Mouse (Mus musculus): ENCODE measurements around the gene Entpd6. TPM values are rescaled to one million over a fixed set of nuclear protein-coding genes. Genes with fewer than 3 reads are reported as not detected.

The Entpd6 gene
- total and polyA plus RNA-seq, 2 experiments from 2014 or later, result 85.0 to 103 TPM

DNA sequence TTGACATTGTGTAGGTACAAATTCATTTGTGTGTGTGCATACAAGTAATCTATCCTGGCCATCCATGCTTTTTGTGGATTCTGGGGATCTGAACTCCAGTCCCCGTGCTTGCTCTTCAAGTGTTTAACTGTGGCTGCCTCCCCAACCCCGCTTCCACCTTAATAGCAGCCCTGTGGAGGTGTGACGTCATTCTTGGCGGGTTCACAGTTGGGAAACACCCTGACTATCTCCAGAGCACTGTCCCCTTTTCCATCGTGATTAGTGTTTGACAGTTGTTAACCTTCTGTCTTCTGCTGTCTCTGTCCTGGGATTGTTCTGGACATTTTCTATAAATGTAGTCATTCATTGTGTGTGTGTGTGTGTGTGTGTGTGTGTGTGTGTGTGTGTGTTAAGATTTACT is 61.8 kb downstream of the Entpd6 start:
- 81% methylated on average over 5 of the region's 5 CpGs for WGBS
- Histone ChIP-seq H3K4me2 (ENCODE audit: low read depth, low read length, poor library complexity, severe bottlenecking) (no peak overlapping the region), H3K9ac (replicated peaks; ENCODE audit: low read length, poor library complexity, severe bottlenecking) (no peak overlapping the region), H3K27ac (ENCODE audit: low read depth, low read length) (no peak overlapping the region), H3K4me1 (ENCODE audit: insufficient read depth, low read length) (no peaks in the 10 kb centered on the region), H3K9me3 (ENCODE audit: low read length) (no peaks in the 10 kb centered on the region), H3K27me3 (ENCODE audit: insufficient read depth, low read length) (no peaks in the 10 kb centered on the region), H3K4me3 (ENCODE audit: low read depth, low read length) (no peak overlapping the region), H3K36me3 (ENCODE audit: insufficient read depth, low read length) (peaks cover 80% of the 10 kb centered on the region)
- no peak for ATAC-seq (ENCODE audit: low FRiP score)
- no peak for DNase-seq (ENCODE audit: low spot score)
- TF ChIP-seq CTCF (IDR thresholded peaks at IDR 0.05), result no peak

DNA sequence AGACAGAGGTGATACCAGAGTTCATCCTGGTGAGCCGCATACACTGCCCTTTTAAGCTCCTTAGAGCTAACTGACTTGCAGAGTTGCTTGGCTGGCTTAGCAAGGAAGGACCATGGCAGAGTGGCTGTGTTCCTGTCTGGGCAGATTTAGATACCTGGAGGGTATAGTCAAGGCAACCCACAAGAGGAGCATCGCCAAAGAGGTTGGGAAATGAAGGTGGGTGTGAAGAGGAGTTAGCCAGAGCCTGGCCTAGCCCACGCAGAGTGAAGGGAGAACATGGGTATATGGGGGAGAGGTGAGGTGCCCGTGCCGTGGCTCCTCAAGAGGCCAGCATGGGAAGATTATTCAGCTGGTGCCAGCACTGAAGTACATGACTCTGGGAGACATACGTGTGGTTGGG is 64.0 kb downstream of the Entpd6 start:
- ATAC-seq (ENCODE audit: low FRiP score), result no peak
- no peak overlapping the region for H3K4me3 ChIP-seq (ENCODE audit: low read depth, low read length)
- H3K27me3 ChIP-seq (ENCODE audit: insufficient read depth, low read length), result no peaks in the 10 kb centered on the region
- DNase-seq (ENCODE audit: low spot score), result no peak
- no peak overlapping the region for H3K4me2 ChIP-seq (ENCODE audit: low read depth, low read length, poor library complexity, severe bottlenecking)
- no peak overlapping the region for H3K27ac ChIP-seq (ENCODE audit: low read depth, low read length)
- TF ChIP-seq CTCF (IDR thresholded peaks at IDR 0.05), result no peak
- H3K4me1 ChIP-seq (ENCODE audit: insufficient read depth, low read length), result no peaks in the 10 kb centered on the region
- WGBS, result 97% methylated on average over 6 of the region's 6 CpGs
- no peak overlapping the region for H3K9ac ChIP-seq (replicated peaks; ENCODE audit: low read length, poor library complexity, severe bottlenecking)
- peaks cover 84% of the 10 kb centered on the region for H3K36me3 ChIP-seq (ENCODE audit: insufficient read depth, low read length)
- no peaks in the 10 kb centered on the region for H3K9me3 ChIP-seq (ENCODE audit: low read length)

DNA sequence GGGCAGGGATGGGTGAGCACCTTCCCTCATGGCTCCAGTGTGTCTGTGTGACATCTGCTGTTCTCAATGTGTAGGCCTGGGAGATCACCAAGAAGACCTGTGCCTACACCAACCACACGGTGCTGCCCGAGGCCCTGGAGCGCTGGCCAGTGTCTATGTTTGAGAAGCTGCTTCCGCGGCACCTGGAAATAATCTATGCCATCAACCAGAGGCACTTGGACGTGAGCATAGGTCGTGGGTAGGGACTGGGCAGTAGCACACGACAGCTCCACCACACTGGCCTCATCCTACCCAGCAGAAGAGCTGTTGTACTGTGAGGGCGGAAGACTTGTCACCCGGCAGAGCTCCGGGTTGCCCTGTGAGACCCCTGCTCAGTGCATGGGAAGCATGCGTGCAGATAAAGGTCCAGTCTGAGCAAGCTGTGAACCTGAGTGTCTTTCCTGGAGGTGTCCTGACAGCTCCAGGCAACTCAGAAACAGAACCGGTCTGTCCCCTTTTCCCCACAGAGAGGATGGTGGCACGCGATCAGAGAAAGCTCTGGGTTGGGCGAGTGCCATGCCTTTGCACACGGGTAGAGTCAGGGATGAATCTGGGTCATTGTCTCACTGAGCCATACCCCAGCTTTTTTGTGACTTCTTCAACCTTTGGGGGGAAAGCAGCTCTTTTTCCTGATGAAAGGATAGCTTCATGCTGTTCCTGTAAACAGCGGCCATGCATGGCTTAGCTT is 68.0 kb downstream of the Entpd6 start:
- ATAC-seq (ENCODE audit: low FRiP score), result no peak

GRCm38 (mm10) chr2:150818742-150819141 is 69.9 kb downstream of the Entpd6 start:
- Histone ChIP-seq H3K9ac (replicated peaks; ENCODE audit: low read length, poor library complexity, severe bottlenecking) (no peak overlapping the region), H3K36me3 (ENCODE audit: insufficient read depth, low read length) (peaks cover 76% of the 10 kb centered on the region), H3K27me3 (ENCODE audit: insufficient read depth, low read length) (no peaks in the 10 kb centered on the region), H3K27ac (ENCODE audit: low read depth, low read length) (no peak overlapping the region), H3K4me3 (ENCODE audit: low read depth, low read length) (no peak overlapping the region), H3K4me1 (ENCODE audit: insufficient read depth, low read length) (no peaks in the 10 kb centered on the region), H3K9me3 (ENCODE audit: low read length) (no peaks in the 10 kb centered on the region), H3K4me2 (ENCODE audit: low read depth, low read length, poor library complexity, severe bottlenecking) (no peak overlapping the region)
- WGBS, result 94% methylated on average over 8 of the region's 8 CpGs
- no peak for TF ChIP-seq CTCF (IDR thresholded peaks at IDR 0.05)
- DNase-seq (ENCODE audit: low spot score) (no peak), ATAC-seq (ENCODE audit: low FRiP score) (no peak)

More for the DNA sequence above, 68.0 kb downstream of the Entpd6 start:
- Histone ChIP-seq H3K27me3 (ENCODE audit: insufficient read depth, low read length) (no peaks in the 10 kb centered on the region), H3K4me1 (ENCODE audit: insufficient read depth, low read length) (no peaks in the 10 kb centered on the region), H3K4me2 (ENCODE audit: low read depth, low read length, poor library complexity, severe bottlenecking) (no peak overlapping the region), H3K36me3 (ENCODE audit: insufficient read depth, low read length) (peaks cover 79% of the 10 kb centered on the region), H3K9me3 (ENCODE audit: low read length) (no peaks in the 10 kb centered on the region), H3K4me3 (ENCODE audit: low read depth, low read length) (no peak overlapping the region), H3K27ac (ENCODE audit: low read depth, low read length) (no peak overlapping the region), H3K9ac (replicated peaks; ENCODE audit: low read length, poor library complexity, severe bottlenecking) (no peak overlapping the region)
- 86% methylated on average over 18 of the region's 18 CpGs for WGBS
- no peak for TF ChIP-seq CTCF (IDR thresholded peaks at IDR 0.05)
- peak; percentile 35 for DNase-seq (ENCODE audit: low spot score)

- Histone ChIP-seq H3K4me1 (ENCODE audit: insufficient read depth, low read length) (no peaks in the 10 kb centered on the region), H3K9ac (replicated peaks; ENCODE audit: low read length, poor library complexity, severe bottlenecking) (no peak overlapping the region), H3K27me3 (ENCODE audit: insufficient read depth, low read length) (no peaks in the 10 kb centered on the region), H3K27ac (ENCODE audit: low read depth, low read length) (no peak overlapping the region), H3K4me3 (ENCODE audit: low read depth, low read length) (no peak overlapping the region), H3K4me2 (ENCODE audit: low read depth, low read length, poor library complexity, severe bottlenecking) (no peak overlapping the region), H3K36me3 (ENCODE audit: insufficient read depth, low read length) (peaks cover 77% of the 10 kb centered on the region), H3K9me3 (ENCODE audit: low read length) (no peaks in the 10 kb centered on the region)
- DNase-seq (ENCODE audit: low spot score) (no peak), ATAC-seq (ENCODE audit: low FRiP score) (no peak)
- WGBS, result 94% methylated on average over 8 of the region's 8 CpGs
- no peak for TF ChIP-seq CTCF (IDR thresholded peaks at IDR 0.05)
Measured at GRCm38 (mm10) chr2:150820720-150821119, 71.9 kb downstream of the Entpd6 start.

Other genes starting within 250 kb of the Entpd6 start
- gene Cst7, start 178.6 kb upstream of the Entpd6 start, total RNA-seq (2014; rRNA removed), result 0.49 TPM in 1 of 2 replicates, not detected in the other
- gene Cst7, start 178.6 kb upstream of the Entpd6 start, polyA plus RNA-seq (2015; fragmentation: Nextera tagmentation; extraction: Ambion mirVana), result 0.47 TPM in 1 of 2 replicates, not detected in the other
- gene Apmap, start 140.5 kb upstream of the Entpd6 start, total RNA-seq (2014; rRNA removed), result 33.1 and 34.6 TPM in 2 replicates
- 50.3 and 52.2 TPM in 2 replicates for gene Apmap, start 140.5 kb upstream of the Entpd6 start, polyA plus RNA-seq (2015; fragmentation: Nextera tagmentation; extraction: Ambion mirVana)
- 22.7 and 26.1 TPM in 2 replicates for gene Acss1, start 80.5 kb upstream of the Entpd6 start, total RNA-seq (2014; rRNA removed)
- gene Acss1, start 80.5 kb upstream of the Entpd6 start, polyA plus RNA-seq (2015; fragmentation: Nextera tagmentation; extraction: Ambion mirVana), result 14.5 and 16.4 TPM in 2 replicates
- 0.14 TPM in 1 of 2 replicates, not detected in the other for gene Vsx1, start 59.7 kb upstream of the Entpd6 start, total RNA-seq (2014; rRNA removed)
- gene Vsx1, start 59.7 kb upstream of the Entpd6 start, polyA plus RNA-seq (2015; fragmentation: Nextera tagmentation; extraction: Ambion mirVana), result 0.07 and 0.11 TPM in 2 replicates
- gene Pygb, start 37.7 kb downstream of the Entpd6 start, total RNA-seq (2014; rRNA removed), result 228 and 281 TPM in 2 replicates
- gene Pygb, start 37.7 kb downstream of the Entpd6 start, polyA plus RNA-seq (2015; fragmentation: Nextera tagmentation; extraction: Ambion mirVana), result 124 and 136 TPM in 2 replicates
- 156 and 167 TPM in 2 replicates for gene Abhd12, start 155.7 kb downstream of the Entpd6 start, total RNA-seq (2014; rRNA removed)
- gene Abhd12, start 155.7 kb downstream of the Entpd6 start, polyA plus RNA-seq (2015; fragmentation: Nextera tagmentation; extraction: Ambion mirVana), result 144 and 156 TPM in 2 replicates
- gene Gins1, start 156.4 kb downstream of the Entpd6 start, total RNA-seq (2014; rRNA removed), result 4.2 and 5.7 TPM in 2 replicates
- gene Gins1, start 156.4 kb downstream of the Entpd6 start, polyA plus RNA-seq (2015; fragmentation: Nextera tagmentation; extraction: Ambion mirVana), result 7.1 and 7.8 TPM in 2 replicates